Mouse (Mus musculus) urinary bladder, postnatal 4 days (tissue): ENCODE data around the gene Olfr729.

ENCODE experiments used
- DNase-seq, 2 experiments: peaks; one replicate each; pipeline ENCODE4 v3.0.0; 2021 to 2022; ENCODE audit warnings: low spot score in 2 of 2

Gene Olfr729

DNA sequence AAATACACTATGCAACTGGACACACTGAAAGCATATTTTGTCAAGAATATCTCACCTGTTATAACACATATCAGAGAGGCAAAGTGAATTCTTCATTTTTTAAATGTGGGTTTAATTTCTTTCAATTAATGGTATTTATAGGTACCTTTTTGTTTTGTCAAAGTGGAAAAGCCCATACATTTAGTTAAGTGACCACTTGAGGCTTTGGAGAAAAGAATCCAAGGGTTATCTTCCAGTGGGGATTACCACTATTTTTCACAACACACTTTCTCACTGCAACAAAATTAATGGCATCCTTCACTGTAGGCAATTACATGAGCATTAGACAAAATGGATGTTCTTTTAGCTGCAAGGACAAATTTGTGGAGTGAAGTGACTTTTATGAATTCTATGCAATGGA lies at the start of gene Olfr729:
Olfr729 (minus strand) TSS at position 101 of the 400 bp plus-strand sequence.
- DNase-seq = no peak

GRCm38 (mm10) chr14:50188098-50188497 lies 35.4 kb upstream of the Olfr729 start, which contains the start of gene Olfr730:
Gene Olfr730 (minus strand): TSS chr14:50188198.
- no peak for DNase-seq

DNA sequence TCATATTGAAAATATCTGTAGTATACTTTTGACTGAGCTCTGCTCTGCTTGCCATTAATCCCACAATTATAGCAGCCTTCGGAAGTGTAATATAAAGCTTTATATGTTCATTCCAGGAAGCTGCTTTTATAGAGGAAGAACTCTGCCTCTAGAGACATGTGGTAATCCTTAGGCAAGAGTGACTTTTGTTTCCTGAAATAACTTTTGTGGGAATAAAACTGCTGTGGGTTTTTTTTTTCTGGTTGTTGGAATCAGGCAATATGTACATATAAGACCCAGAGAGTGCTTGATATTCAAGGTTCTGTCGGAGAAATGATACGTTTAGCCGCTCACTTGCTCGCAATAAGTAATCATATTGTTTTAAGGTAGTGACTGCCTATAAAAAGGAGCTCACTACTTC lies 10.1 kb downstream of the Olfr729 start, which contains the start of gene Olfr728:
Olfr728 (minus strand) TSS at position 101 of the 400 bp plus-strand sequence.
- no peak for DNase-seq

DNA sequence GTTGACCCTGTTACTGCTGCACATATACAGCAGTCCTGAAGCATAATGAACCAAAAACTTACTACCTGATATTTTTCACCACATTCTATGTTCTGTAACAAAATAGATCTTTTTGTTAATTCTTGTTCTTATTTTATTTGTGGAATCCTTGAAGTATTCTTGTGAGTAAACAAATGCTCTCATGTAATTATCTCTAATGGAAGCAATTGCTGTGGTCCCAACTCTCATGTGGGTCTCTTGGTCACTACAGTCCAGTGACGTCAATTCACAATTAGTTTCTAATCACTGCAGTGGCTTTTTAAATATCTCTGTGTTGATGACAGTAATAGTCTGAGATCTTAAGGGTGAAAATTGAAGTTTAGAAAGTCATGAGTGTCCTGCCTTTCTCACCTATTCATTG lies 29.8 kb downstream of the Olfr729 start, which contains the start of gene Olfr727:
Olfr727 (plus strand) TSS at position 301 of the 400 bp plus-strand sequence.
- no peak for DNase-seq
